Mouse (Mus musculus) forelimb bud, embryonic 11.5 days (tissue): ENCODE data around the gene Slc38a1.
"Not testable (repeated sequence)": the region's sequence is repeated elsewhere in the genome, so short reads cannot be mapped to it uniquely, and the experiment has no call there.

ENCODE experiments used
- DNase-seq: peaks from one replicate; pipeline ENCODE4 v3.0.0-alpha.2; 2012; ENCODE audit warnings: low read depth, low spot score

Gene Slc38a1

GRCm38 (mm10) chr15:96658275-96658602 is 15.5 kb upstream of the Slc38a1 start:
- DNase-seq = no peak

- DNase-seq = no peak
Measured at GRCm38 (mm10) chr15:96657576-96658274, 15.0 kb upstream of the Slc38a1 start.

GRCm38 (mm10) chr15:96655514-96655913 is 12.8 kb upstream of the Slc38a1 start:
- no peak for DNase-seq

- DNase-seq = no peak
Measured at GRCm38 (mm10) chr15:96654714-96655113, 12.0 kb upstream of the Slc38a1 start.

GRCm38 (mm10) chr15:96653011-96653410 is 10.3 kb upstream of the Slc38a1 start:
- DNase-seq = no peak

- DNase-seq = no peak
Measured at GRCm38 (mm10) chr15:96652531-96652930, 9.8 kb upstream of the Slc38a1 start.

- DNase-seq = peak; percentile 73
Measured at GRCm38 (mm10) chr15:96647376-96647775, 4.7 kb upstream of the Slc38a1 start.

- DNase-seq = peak; percentile 45
Measured at GRCm38 (mm10) chr15:96641821-96642435, 785 bp downstream of the Slc38a1 start.

GRCm38 (mm10) chr15:96641111-96641820 is 1.4 kb downstream of the Slc38a1 start:
- peak; percentile 81 for DNase-seq

- peak; percentile 77 for DNase-seq
Measured at GRCm38 (mm10) chr15:96640291-96640985, 2.3 kb downstream of the Slc38a1 start.

GRCm38 (mm10) chr15:96639630-96640029 is 3.1 kb downstream of the Slc38a1 start:
- no peak for DNase-seq

GRCm38 (mm10) chr15:96638656-96639055 is 4.1 kb downstream of the Slc38a1 start:
- DNase-seq = no peak

GRCm38 (mm10) chr15:96638173-96638572 is 4.5 kb downstream of the Slc38a1 start:
- no peak for DNase-seq

- peak; percentile 52 for DNase-seq
Measured at GRCm38 (mm10) chr15:96634670-96635405, 7.9 kb downstream of the Slc38a1 start.

GRCm38 (mm10) chr15:96632201-96632600 is 10.5 kb downstream of the Slc38a1 start:
- no peak for DNase-seq

GRCm38 (mm10) chr15:96631107-96631718 is 11.5 kb downstream of the Slc38a1 start:
- no peak for DNase-seq

GRCm38 (mm10) chr15:96628256-96628655 is 14.5 kb downstream of the Slc38a1 start:
- DNase-seq = no peak

- DNase-seq = no peak
Measured at GRCm38 (mm10) chr15:96626871-96627270, 15.8 kb downstream of the Slc38a1 start.

GRCm38 (mm10) chr15:96625012-96625411 is 17.7 kb downstream of the Slc38a1 start:
- DNase-seq = not testable (repeated sequence)

GRCm38 (mm10) chr15:96622376-96622775 is 20.3 kb downstream of the Slc38a1 start:
- DNase-seq = no peak

- DNase-seq = no peak
Measured at GRCm38 (mm10) chr15:96621686-96622085, 21.0 kb downstream of the Slc38a1 start.
